Mouse (Mus musculus) effector memory CD4-positive, alpha-beta T cell, adult 7 months (primary cell): Measurements from ENCODE around the gene Krt77. TPM values are rescaled to one million over a fixed set of nuclear protein-coding genes. Genes with fewer than 3 reads are reported as not detected.

Experiments used
- polyA plus RNA-seq: library from polyadenylated mRNA; unstranded; fragments of 100-300 nt; shearing (Covaris generic); gene quantifications from one replicate; pipeline ENCODE4 v1.2.1, GENCODE M21; 2017

Krt77 gene
- polyA plus RNA-seq, result not detected

GRCm38 (mm10) chr15:101869431-101869830 lies at the start of gene Krt77:
TSS of gene Krt77 (minus strand) at chr15:101869705.

GRCm38 (mm10) chr15:101892820-101893219 lies 23.3 kb upstream of the Krt77 start, which contains the start of gene Krt76:
TSS of gene Krt76 (minus strand) at chr15:101892920.

GRCm38 (mm10) chr15:101850694-101851093 lies 18.8 kb downstream of the Krt77 start, which contains the start of gene Krt1:
TSS of gene Krt1 (minus strand) at chr15:101850794.

GRCm38 (mm10) chr15:101817875-101818274 lies 51.6 kb downstream of the Krt77 start, which contains the start of gene Krt2:
TSS of gene Krt2 (minus strand) at chr15:101818169.

Other genes starting within 250 kb of the Krt77 start
- not detected for gene Gm5414, start 241.5 kb downstream of the Krt77 start, polyA plus RNA-seq
- gene Gm5478, start 222.3 kb downstream of the Krt77 start, polyA plus RNA-seq, result not detected
- not detected for gene Krt6b, start 189.4 kb downstream of the Krt77 start, polyA plus RNA-seq
- not detected for gene Krt6a, start 175.4 kb downstream of the Krt77 start, polyA plus RNA-seq
- gene Krt5, start 156.8 kb downstream of the Krt77 start, polyA plus RNA-seq, result not detected
- gene Krt71, start 126.6 kb downstream of the Krt77 start, polyA plus RNA-seq, result not detected
- gene Krt72, start 83.2 kb downstream of the Krt77 start, polyA plus RNA-seq, result not detected
- gene Krt73, start 67.4 kb downstream of the Krt77 start, polyA plus RNA-seq, result 0.17 TPM
- gene Krt2, start 51.5 kb downstream of the Krt77 start, polyA plus RNA-seq, result not detected
- not detected for gene Krt1, start 18.9 kb downstream of the Krt77 start, polyA plus RNA-seq
- gene Krt76, start 23.2 kb upstream of the Krt77 start, polyA plus RNA-seq, result not detected
- gene Krt4, start 55.0 kb upstream of the Krt77 start, polyA plus RNA-seq, result not detected
- 0.89 TPM for gene Krt79, start 70.6 kb upstream of the Krt77 start, polyA plus RNA-seq
- gene Krt78, start 84.6 kb upstream of the Krt77 start, polyA plus RNA-seq, result not detected
- gene Krt8, start 134.8 kb upstream of the Krt77 start, polyA plus RNA-seq, result 0.69 TPM
- 0.39 TPM for gene Krt18, start 158.5 kb upstream of the Krt77 start, polyA plus RNA-seq
- 80.1 TPM for gene Eif4b, start 204.1 kb upstream of the Krt77 start, polyA plus RNA-seq
- 4.6 TPM for gene Tns2, start 230.7 kb upstream of the Krt77 start, polyA plus RNA-seq